ENCODE assay signal across 8 mouse cellular contexts in the genomic region with DNA sequence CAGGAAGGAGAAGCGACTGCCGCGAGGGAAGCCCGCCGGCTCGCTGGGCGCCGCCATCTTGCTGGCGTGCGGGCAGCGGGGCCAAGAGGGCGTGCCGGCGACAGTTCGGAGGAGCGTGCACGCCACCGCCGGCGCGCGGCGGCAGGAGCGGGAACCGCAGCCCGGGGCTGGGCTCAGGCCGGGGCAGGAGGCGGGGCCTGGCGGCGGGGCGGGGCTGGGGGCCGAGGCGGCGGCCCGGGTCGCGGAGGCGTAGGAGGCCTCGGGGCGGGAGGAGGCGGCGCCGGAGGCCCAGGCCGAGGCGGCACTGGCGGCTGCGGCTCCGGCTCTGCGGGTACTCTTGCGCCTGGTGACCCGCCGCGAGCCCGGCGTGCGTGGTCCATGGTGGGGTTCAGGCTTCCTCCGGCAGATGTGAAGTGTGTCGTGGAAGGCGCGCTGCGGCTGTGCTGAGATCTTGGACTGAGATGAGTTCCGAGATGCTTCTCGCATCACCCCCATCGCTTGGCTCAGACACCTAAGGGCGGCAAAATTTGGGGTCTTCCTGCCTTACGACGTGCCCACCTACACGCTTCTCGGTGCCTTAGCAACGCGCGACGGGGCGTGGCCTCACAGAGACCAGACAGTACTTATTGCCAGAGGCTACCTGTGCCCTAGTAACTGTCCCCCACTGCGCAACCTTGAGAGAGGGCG. TPM values are rescaled to one million over a fixed set of nuclear protein-coding genes. Genes with fewer than 3 reads are reported as not detected.
DNase-seq lines count a peak whose midpoint lies in the region; ATAC-seq and TF ChIP-seq lines count a peak whose summit lies in the region.

A gene (minus strand): TSS at position 146 of the 687 bp plus-strand sequence.
A gene (plus strand): TSS at position 224 of the 687 bp plus-strand sequence.

- H3K4me1 ChIP-seq in embryonic facial prominence, embryonic 11.5 days (ENCODE audit: control insufficient read depth, insufficient read depth, low read length) = no peaks in the 10 kb centered on the region; the same call in 1 of the 2 replicates
- H3K4me1 ChIP-seq in kidney, adult 2 months (ENCODE audit: control insufficient read depth, insufficient read depth, low read length) = no peaks in the 10 kb centered on the region
- peaks cover 9% of the 10 kb centered on the region for H3K4me1 ChIP-seq in limb, embryonic 14.5 days (ENCODE audit: control insufficient read depth, insufficient read depth, low read length)
- H3K4me1 ChIP-seq in midbrain, embryonic 16.5 days (ENCODE audit: control insufficient read depth, insufficient read depth, low read length) = peaks cover 20% of the 10 kb centered on the region

- TF ChIP-seq CTCF in kidney, adult 2 months (conservative IDR thresholded peaks at IDR 0.05; ENCODE audit: insufficient read depth, insufficient read length, low read depth, low read length) = peak; percentile 37; the same call in 1 of the 2 replicates

- peak within 1 kb of the TSS; percentile 76 for H3K4me2 ChIP-seq in embryonic facial prominence, embryonic 11.5 days (ENCODE audit: low read depth, low read length)
- peak within 1 kb of the TSS; percentile 73 for H3K4me2 ChIP-seq in limb, embryonic 14.5 days (replicated peaks; ENCODE audit: low read depth, low read length, severe bottlenecking)
- peak within 1 kb of the TSS; percentile 77 for H3K4me2 ChIP-seq in midbrain, embryonic 16.5 days (ENCODE audit: low read length)

- peak; percentile 86 for ATAC-seq in embryonic facial prominence, embryonic 11.5 days (replicated peaks; ENCODE audit: insufficient number of reproducible peaks, low FRiP score, low TSS enrichment, low read depth)
- peak; percentile 92 for ATAC-seq in limb, embryonic 14.5 days (ENCODE audit: low FRiP score, low read depth)
- ATAC-seq in midbrain, embryonic 16.5 days = peak; percentile 92

- H3K27ac ChIP-seq in embryonic facial prominence, embryonic 11.5 days (replicated peaks; ENCODE audit: low read depth, low read length) = peak within 1 kb of the TSS; percentile 78
- peak within 1 kb of the TSS; percentile 73 for H3K27ac ChIP-seq in kidney, adult 2 months (ENCODE audit: insufficient read depth, low read depth, low read length)
- peak within 1 kb of the TSS; percentile 79 for H3K27ac ChIP-seq in limb, embryonic 14.5 days (replicated peaks; ENCODE audit: low read depth, low read length)
- peak within 1 kb of the TSS; percentile 88 for H3K27ac ChIP-seq in midbrain, embryonic 16.5 days (ENCODE audit: low read length)

- TF ChIP-seq POLR2A in kidney, adult 2 months (IDR thresholded peaks at IDR 0.05; ENCODE audit: low read depth, low read length) = no peak
- TF ChIP-seq POLR2A in limb, embryonic 14.5 days (IDR thresholded peaks at IDR 0.05; ENCODE audit: borderline replicate concordance, extremely low read depth, insufficient read depth, insufficient read length) = peak; percentile 77; the same call in 1 of the 2 replicates

- H3K27me3 ChIP-seq in embryonic facial prominence, embryonic 11.5 days (ENCODE audit: control insufficient read depth, insufficient read depth, low read length) = no peaks in the 10 kb centered on the region
- H3K27me3 ChIP-seq in kidney, adult 2 months (replicated peaks; ENCODE audit: control insufficient read depth, insufficient read depth, low read length) = no peaks in the 10 kb centered on the region
- no peaks in the 10 kb centered on the region for H3K27me3 ChIP-seq in limb, embryonic 14.5 days (ENCODE audit: control insufficient read depth, insufficient read depth, low read length)
- no peaks in the 10 kb centered on the region for H3K27me3 ChIP-seq in midbrain, embryonic 16.5 days (ENCODE audit: control insufficient read depth, insufficient read depth, low read depth, low read length)

- peak within 1 kb of the TSS; percentile 81 for H3K4me3 ChIP-seq in embryonic facial prominence, embryonic 11.5 days (ENCODE audit: low read depth, low read length)
- H3K4me3 ChIP-seq in kidney, adult 2 months (ENCODE audit: insufficient read depth, low read depth, low read length) = peak within 1 kb of the TSS; percentile 59
- peak within 1 kb of the TSS; percentile 84 for H3K4me3 ChIP-seq in limb, embryonic 14.5 days (replicated peaks; ENCODE audit: low read length)
- peak within 1 kb of the TSS; percentile 53 for H3K4me3 ChIP-seq in midbrain, embryonic 16.5 days (ENCODE audit: low read depth, low read length)

- peak within 1 kb of the TSS; percentile 92 for H3K9ac ChIP-seq in embryonic facial prominence, embryonic 11.5 days (replicated peaks; ENCODE audit: low read length)
- peak within 1 kb of the TSS; percentile 77 for H3K9ac ChIP-seq in limb, embryonic 14.5 days (ENCODE audit: low read depth, low read length, severe bottlenecking)
- peak within 1 kb of the TSS; percentile 79 for H3K9ac ChIP-seq in midbrain, embryonic 16.5 days (ENCODE audit: low read depth, low read length)

- under 1% methylated on average over 49 of the region's 76 CpGs for WGBS in embryonic facial prominence, embryonic 11.5 days
- under 1% methylated on average over 67 of the region's 76 CpGs for WGBS in kidney, adult 2 months
- WGBS in limb, embryonic 14.5 days = 2% methylated on average over 30 of the region's 76 CpGs
- WGBS in midbrain, embryonic 16.5 days = 0% methylated on average over 51 of the region's 76 CpGs

- no peaks in the 10 kb centered on the region for H3K9me3 ChIP-seq in embryonic facial prominence, embryonic 11.5 days (replicated peaks; ENCODE audit: control insufficient read depth, low read length)
- H3K9me3 ChIP-seq in limb, embryonic 14.5 days (ENCODE audit: control insufficient read depth, low read length) = no peaks in the 10 kb centered on the region
- no peaks in the 10 kb centered on the region for H3K9me3 ChIP-seq in midbrain, embryonic 16.5 days (replicated peaks; ENCODE audit: control insufficient read depth, low read length, poor library complexity, severe bottlenecking)

- peaks cover 12% of the 10 kb centered on the region for H3K36me3 ChIP-seq in embryonic facial prominence, embryonic 11.5 days (replicated peaks; ENCODE audit: control insufficient read depth, insufficient read depth, low read depth, low read length)
- H3K36me3 ChIP-seq in kidney, adult 2 months (ENCODE audit: control insufficient read depth, insufficient read depth, low read length) = no peaks in the 10 kb centered on the region
- peaks cover 34% of the 10 kb centered on the region for H3K36me3 ChIP-seq in limb, embryonic 14.5 days (ENCODE audit: control insufficient read depth, insufficient read depth, low read length)
- H3K36me3 ChIP-seq in midbrain, embryonic 16.5 days (ENCODE audit: control insufficient read depth, insufficient read depth, low read length) = peaks cover 13% of the 10 kb centered on the region; the same call in 1 of the 2 replicates

- peak; percentile 85 for DNase-seq in layer of hippocampus, adult 11-12 months (ENCODE audit: low spot score)
- no peak for DNase-seq in layer of hippocampus, adult 9-10 months (ENCODE audit: low spot score)
- peak; percentile 91 for DNase-seq in embryonic facial prominence, embryonic 11.5 days (ENCODE audit: low spot score)
- DNase-seq in heart, adult 18-20 months = peak; percentile 87 to 93
- peak; percentile 93 for DNase-seq in kidney, adult 2 months
- peak; percentile 78 for DNase-seq in limb, embryonic 14.5 days (ENCODE audit: low spot score)
- peak; percentile 82 to 90 for DNase-seq in spleen, postnatal 10 days (ENCODE audit: low spot score in 2 of 2)

RNA-seq across cellular contexts. Expression of the first gene that starts in this region (rescaled TPM):
- polyA plus RNA-seq in embryonic facial prominence, embryonic 11.5 days (2014; fragmentation: Nextera tagmentation; extraction: Ambion mirVana) = 46.8 and 52.4 TPM in 2 replicates
- total RNA-seq in heart, adult 18-20 months (2021) = 10 to 100 TPM; 24.0 to 24.3 TPM
- 29.8 and 34.7 TPM in 2 replicates for polyA plus RNA-seq in kidney, adult 2 months (2012; rRNA removed)
- polyA plus RNA-seq in limb, embryonic 14.5 days (2012; rRNA removed) = 27.3 and 34.2 TPM in 2 replicates
- 38.6 and 39.5 TPM in 2 replicates for polyA plus RNA-seq in limb, embryonic 14.5 days (2014; fragmentation: Nextera tagmentation; extraction: Ambion mirVana)
- polyA plus RNA-seq in midbrain, embryonic 16.5 days (2015; fragmentation: Nextera tagmentation; extraction: Ambion mirVana) = 33.7 and 40.8 TPM in 2 replicates

RNA-seq across cellular contexts. Expression of the second gene that starts in this region (rescaled TPM):
- polyA plus RNA-seq in embryonic facial prominence, embryonic 11.5 days (2014; fragmentation: Nextera tagmentation; extraction: Ambion mirVana) = 1.1 and 2.7 TPM in 2 replicates
- under 1 TPM; 0.77 to 0.99 TPM for total RNA-seq in heart, adult 18-20 months (2021)
- 5.6 and 7.1 TPM in 2 replicates for polyA plus RNA-seq in kidney, adult 2 months (2012; rRNA removed)
- 9.2 and 11.9 TPM in 2 replicates for polyA plus RNA-seq in limb, embryonic 14.5 days (2012; rRNA removed)
- polyA plus RNA-seq in limb, embryonic 14.5 days (2014; fragmentation: Nextera tagmentation; extraction: Ambion mirVana) = 3.8 and 4.5 TPM in 2 replicates
- polyA plus RNA-seq in midbrain, embryonic 16.5 days (2015; fragmentation: Nextera tagmentation; extraction: Ambion mirVana) = 1.9 and 2.2 TPM in 2 replicates
